Mouse (Mus musculus): ENCODE data around the gene Zbtb38.

GRCm38 (mm10) chr9:96718888-96719287, 33.7 kb downstream of the Zbtb38 start:
- TF ChIP-seq CTCF (IDR thresholded peaks at IDR 0.05; ENCODE audit: low read depth, low read length) (no peak), POLR2A (IDR thresholded peaks at IDR 0.05; ENCODE audit: extremely low read depth, insufficient read depth, low read length) (no peak)

All from liver, adult 2 months (tissue).